Mouse (Mus musculus): ENCODE measurements around the gene Gm49510. TPM values are rescaled to one million over a fixed set of nuclear protein-coding genes. Genes with fewer than 3 reads are reported as not detected.

Gene Gm49510
- total and polyA plus RNA-seq, 3 experiments: 0.12 to 0.25 TPM; not detected in 1

- Histone ChIP-seq H3K36me3 (replicated peaks in 1 of 2; ENCODE audit: control insufficient read depth in 1 of 2, insufficient read depth in 1 of 2, low read length in 1 of 2) (no peaks in the 10 kb centered on the region), H3K27me3 (replicated peaks) (peaks cover 86% of the 10 kb centered on the region), H3K4me3 (replicated peaks in 1 of 3; ENCODE audit: low read depth in 2 of 3, low read length in 2 of 3, poor library complexity in 1 of 3) (no peak overlapping the region), H3K4me1 (ENCODE audit: control insufficient read depth in 1 of 2, insufficient read depth in 2 of 2) (peaks cover 2 to 3% of the 10 kb centered on the region in 2 experiments; a peak in 2 of 4 replicates), H3K9me3 (replicated peaks; ENCODE audit: low read length) (no peaks in the 10 kb centered on the region), H3K9ac (ENCODE audit: insufficient read depth, low read depth) (no peak overlapping the region), H3K79me2 (replicated peaks; ENCODE audit: control insufficient read depth, extremely low read depth, insufficient read depth, poor library complexity, severe bottlenecking) (no peaks in the 10 kb centered on the region), H3K27ac (ENCODE audit: insufficient read depth, low read depth) (no peak overlapping the region), H3K4me2 (ENCODE audit: insufficient read depth, low read depth, poor library complexity, severe bottlenecking) (no peak overlapping the region)
- no peak for DNase-seq (ENCODE audit: extremely low read depth)
- TF ChIP-seq RAD21 (IDR thresholded peaks at IDR 0.05; ENCODE audit: low read depth, low read length): no peak
- no peak for TF ChIP-seq MAX (IDR thresholded peaks at IDR 0.05; ENCODE audit: low read length)
- TF ChIP-seq TCF12 (IDR thresholded peaks at IDR 0.05; ENCODE audit: low read depth, low read length): no peak
- TF ChIP-seq TBP (conservative IDR thresholded peaks at IDR 0.05; ENCODE audit: low read depth, low read length): no peak
- TF ChIP-seq POLR2A (IDR thresholded peaks at IDR 0.05; ENCODE audit: low read depth, low read length): no peak
- no peak for TF ChIP-seq GABPA (IDR thresholded peaks at IDR 0.05; ENCODE audit: insufficient replicate concordance, low read depth, low read length)
- no peak for TF ChIP-seq CHD2 (IDR thresholded peaks at IDR 0.05; ENCODE audit: low read length)
- no peak for TF ChIP-seq HCFC1 (IDR thresholded peaks at IDR 0.05; ENCODE audit: low read depth, low read length)
- TF ChIP-seq USF1 (IDR thresholded peaks at IDR 0.05; ENCODE audit: low read depth, low read length): no peak; the same call in 1 of the 2 replicates
- TF ChIP-seq KAT2A (IDR thresholded peaks at IDR 0.05; ENCODE audit: insufficient replicate concordance, low read length): no peak
- no peak for TF ChIP-seq BHLHE40 (IDR thresholded peaks at IDR 0.05; ENCODE audit: low read depth, low read length)
- TF ChIP-seq NELFE (IDR thresholded peaks at IDR 0.05; ENCODE audit: low read depth, low read length): no peak
- TF ChIP-seq RCOR1 (conservative IDR thresholded peaks at IDR 0.05; ENCODE audit: low read depth, low read length): no peak
- no peak for TF ChIP-seq MEF2A (IDR thresholded peaks at IDR 0.05; ENCODE audit: borderline replicate concordance, low read depth, low read length)
- TF ChIP-seq ETS1 (conservative IDR thresholded peaks at IDR 0.05; ENCODE audit: low read depth, low read length): no peak
- TF ChIP-seq IRF4 (IDR thresholded peaks at IDR 0.05; ENCODE audit: low read depth, low read length): no peak
- dilution Hi-C loops (cut with MboI; ENCODE audit: extremely low pct_ligation_motif_present, extremely low pct_unique_long_range_greater_than_20kb, low sequenced_read_pairs): no loop called here
- in situ Hi-C loops (cut with MboI; ENCODE audit: low pct_ligation_motif_present, low pct_unique_long_range_greater_than_20kb, low sequenced_read_pairs): no loop called here
These were observed 36.3 kb upstream of the Gm49510 start for GRCm38 (mm10) chr15:78863154-78863553.

GRCm38 (mm10) chr15:78863852-78864253 lies 35.6 kb upstream of the Gm49510 start:
- Histone ChIP-seq H3K27ac (ENCODE audit: insufficient read depth, low read depth) (no peak overlapping the region), H3K9me3 (replicated peaks; ENCODE audit: low read length) (no peaks in the 10 kb centered on the region), H3K4me3 (replicated peaks in 1 of 3; ENCODE audit: low read depth in 2 of 3, low read length in 2 of 3, poor library complexity in 1 of 3) (no peak overlapping the region), H3K4me2 (ENCODE audit: insufficient read depth, low read depth, poor library complexity, severe bottlenecking) (no peak overlapping the region), H3K36me3 (replicated peaks in 1 of 2; ENCODE audit: control insufficient read depth in 1 of 2, insufficient read depth in 1 of 2, low read length in 1 of 2) (no peaks in the 10 kb centered on the region), H3K79me2 (replicated peaks; ENCODE audit: control insufficient read depth, extremely low read depth, insufficient read depth, poor library complexity, severe bottlenecking) (no peaks in the 10 kb centered on the region), H3K9ac (ENCODE audit: insufficient read depth, low read depth) (no peak overlapping the region), H3K4me1 (ENCODE audit: control insufficient read depth in 1 of 2, insufficient read depth in 2 of 2) (peaks cover 2 to 3% of the 10 kb centered on the region in 2 experiments; a peak in 2 of 4 replicates), H3K27me3 (replicated peaks) (peaks cover 86% of the 10 kb centered on the region)
- dilution Hi-C loops (cut with MboI; ENCODE audit: extremely low pct_ligation_motif_present, extremely low pct_unique_long_range_greater_than_20kb, low sequenced_read_pairs): no loop called here
- in situ Hi-C loops (cut with MboI; ENCODE audit: low pct_ligation_motif_present, low pct_unique_long_range_greater_than_20kb, low sequenced_read_pairs): no loop called here
- no peak for DNase-seq (ENCODE audit: extremely low read depth)
- no peak for TF ChIP-seq JUND (conservative IDR thresholded peaks at IDR 0.05; ENCODE audit: low read depth, low read length)
- TF ChIP-seq POLR2A (IDR thresholded peaks at IDR 0.05; ENCODE audit: low read depth, low read length): no peak
- TF ChIP-seq ZMIZ1 (IDR thresholded peaks at IDR 0.05; ENCODE audit: low read depth, low read length): no peak
- TF ChIP-seq PAX5 (IDR thresholded peaks at IDR 0.05; ENCODE audit: low read length): no peak
- no peak for TF ChIP-seq USF1 (IDR thresholded peaks at IDR 0.05; ENCODE audit: low read depth, low read length)
- no peak for TF ChIP-seq MXI1 (IDR thresholded peaks at IDR 0.05; ENCODE audit: low read depth, low read length)
- TF ChIP-seq BHLHE40 (IDR thresholded peaks at IDR 0.05; ENCODE audit: low read depth, low read length): no peak
- TF ChIP-seq MAX (IDR thresholded peaks at IDR 0.05; ENCODE audit: low read length): no peak
- TF ChIP-seq CHD2 (IDR thresholded peaks at IDR 0.05; ENCODE audit: low read length): no peak
- no peak for TF ChIP-seq NELFE (IDR thresholded peaks at IDR 0.05; ENCODE audit: low read depth, low read length)
- no peak for TF ChIP-seq JUN (IDR thresholded peaks at IDR 0.05; ENCODE audit: insufficient read depth, low read depth, low read length)
- no peak for TF ChIP-seq IRF4 (IDR thresholded peaks at IDR 0.05; ENCODE audit: low read depth, low read length)
- no peak for TF ChIP-seq ELF1 (IDR thresholded peaks at IDR 0.05; ENCODE audit: low read depth, low read length)
- no peak for TF ChIP-seq CTCF (conservative IDR thresholded peaks at IDR 0.05 in 1 of 2, IDR thresholded peaks at IDR 0.05 in 1 of 2; ENCODE audit: low read depth in 2 of 2, low read length in 2 of 2)
- no peak for TF ChIP-seq ZKSCAN1 (IDR thresholded peaks at IDR 0.05; ENCODE audit: borderline replicate concordance, low read depth, low read length)
- TF ChIP-seq MYC (IDR thresholded peaks at IDR 0.05; ENCODE audit: low read depth, low read length): no peak
- TF ChIP-seq ZC3H11A (IDR thresholded peaks at IDR 0.05; ENCODE audit: low read depth, low read length): no peak
- TF ChIP-seq TBP (conservative IDR thresholded peaks at IDR 0.05; ENCODE audit: low read depth, low read length): no peak
- TF ChIP-seq EP300 (IDR thresholded peaks at IDR 0.05; ENCODE audit: low read length): no peak
- TF ChIP-seq MAZ (IDR thresholded peaks at IDR 0.05; ENCODE audit: low read depth, low read length): no peak
